Mouse (Mus musculus) small intestine, adult 2 months (tissue): Measurements from ENCODE around the gene Spdl1.

Experiments used
- CTCF ChIP-seq: fragments of 200-500 bp; IDR thresholded peaks from 2 replicates; pipeline ENCODE4 v1.5.1; 2012; ENCODE audit warnings: low read depth, mild to moderate bottlenecking, control low read depth, inconsistent platforms, low read length, moderate library complexity, mixed read lengths; ENCODE audit not compliant: insufficient replicate concordance, insufficient read length; ENCODE audit errors: extremely low read depth
- POLR2A ChIP-seq: fragments of 200-500 bp; IDR thresholded peaks from 2 replicates; pipeline ENCODE4 v1.6.1; 2012; ENCODE audit warnings: low read depth, mild to moderate bottlenecking, control low read depth, inconsistent platforms, low read length, moderate library complexity

- TF ChIP-seq CTCF (no peak), POLR2A (no peak)
These were observed 46.2 kb upstream of the Spdl1 start for GRCm38 (mm10) chr11:34879678-34880077.
